23 mouse cellular contexts compared by ENCODE assay signal in the genomic region with DNA sequence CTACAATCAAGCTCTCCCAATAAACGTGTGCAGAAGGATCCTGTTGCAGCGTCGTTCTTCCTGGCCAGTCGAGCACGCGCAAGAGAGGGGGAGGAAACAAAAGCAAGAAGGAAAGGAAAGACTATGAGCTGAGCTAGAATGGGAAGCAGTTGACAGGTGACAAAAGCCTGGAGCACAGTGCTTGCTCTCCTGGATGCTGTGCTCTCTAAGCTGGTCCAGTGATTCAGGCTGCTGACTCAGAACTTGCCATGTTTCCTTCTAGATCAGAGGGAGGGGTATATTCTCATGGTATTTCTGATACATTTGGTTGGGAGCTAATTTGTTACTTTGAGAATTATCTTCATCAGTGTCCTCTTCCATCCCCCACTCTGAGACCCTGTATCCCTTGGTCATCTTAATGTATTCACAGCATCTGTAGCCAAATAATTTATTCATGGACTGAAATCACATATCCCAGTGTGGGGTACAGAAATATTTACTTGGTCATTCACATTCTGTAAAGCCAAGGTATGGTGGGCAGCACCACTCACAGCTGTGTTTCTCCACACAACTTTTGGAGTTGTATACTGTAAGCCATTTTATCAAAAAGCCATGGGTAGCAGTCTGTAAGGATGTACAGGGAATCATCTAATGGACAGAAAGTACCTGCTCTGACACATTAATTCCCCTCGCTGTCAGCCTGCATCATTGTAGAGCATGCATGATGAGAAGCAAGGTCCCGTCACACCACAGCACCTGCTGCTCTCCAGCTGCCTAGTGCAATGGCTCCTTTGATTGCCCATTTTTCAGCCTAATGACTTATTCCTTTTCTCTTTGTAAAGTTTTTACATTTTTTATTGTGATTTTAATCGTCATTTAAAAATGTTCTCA.
DNase-seq lines count a peak whose midpoint lies in the region; ATAC-seq and TF ChIP-seq lines count a peak whose summit lies in the region.
"Had no signal": no experiment of that assay in that cellular context is flagged by ENCODE, and none has a peak within 500 bp of the region (broad histone marks: within the 10 kb centered on the region; RNA-seq: fewer than 3 reads in every experiment).

No protein-coding gene starts in this region.

- no peaks in the 10 kb centered on the region for H3K27me3 ChIP-seq in hindbrain, embryonic 15.5 days
- H3K27me3 ChIP-seq in midbrain, postnatal 0 days (ENCODE audit: insufficient read depth, low read length): no peaks in the 10 kb centered on the region
- H3K27me3 ChIP-seq: embryonic facial prominence, embryonic 15.5 days; limb, embryonic 12.5 days; liver, embryonic 13.5 days; neural tube, embryonic 15.5 days had no signal

- ATAC-seq in hindbrain, embryonic 15.5 days (ENCODE audit: low FRiP score, low read depth): peak; percentile 86
- peak; percentile 71; the same call in 1 of the 2 replicates for ATAC-seq in midbrain, postnatal 0 days (ENCODE audit: low FRiP score)
- ATAC-seq: CD4-positive, CD25-positive, alpha-beta regulatory T cell, adult 4 months; inflammation-experienced regulatory T-cells, adult 6 months had no signal

- TF ChIP-seq CTCF in layer of hippocampus, adult 2 months (conservative IDR thresholded peaks at IDR 0.05): no peak
- TF ChIP-seq CTCF in midbrain, postnatal 0 days (IDR thresholded peaks at IDR 0.05): no peak

- no peak overlapping the region for H3K4me3 ChIP-seq in layer of hippocampus, adult 2 months
- H3K4me3 ChIP-seq in hindbrain, embryonic 15.5 days: no peak overlapping the region
- no peak overlapping the region for H3K4me3 ChIP-seq in midbrain, postnatal 0 days (ENCODE audit: low read depth, low read length)
- H3K4me3 ChIP-seq: embryonic facial prominence, embryonic 15.5 days; heart, adult 2 months; limb, embryonic 12.5 days; liver, embryonic 13.5 days; myocyte; neural tube, embryonic 15.5 days had no signal

- H3K4me1 ChIP-seq in hindbrain, embryonic 15.5 days (replicated peaks): 0 out of 2 replicates have a peak, but pooled peaks cover 4% of the 10 kb centered on the region
- no peaks in the 10 kb centered on the region for H3K4me1 ChIP-seq in midbrain, postnatal 0 days (ENCODE audit: insufficient read depth, low read length)
- H3K4me1 ChIP-seq: embryonic facial prominence, embryonic 15.5 days; limb, embryonic 12.5 days; liver, embryonic 13.5 days; neural tube, embryonic 15.5 days had no signal

- H3K9me3 ChIP-seq in hindbrain, embryonic 15.5 days: no peaks in the 10 kb centered on the region
- no peaks in the 10 kb centered on the region for H3K9me3 ChIP-seq in midbrain, postnatal 0 days (ENCODE audit: low read length)
- H3K9me3 ChIP-seq: embryonic facial prominence, embryonic 15.5 days; limb, embryonic 12.5 days; neural tube, embryonic 15.5 days had no signal

- no peak overlapping the region for H3K4me2 ChIP-seq in hindbrain, embryonic 15.5 days
- H3K4me2 ChIP-seq in midbrain, postnatal 0 days (ENCODE audit: low read depth, low read length, poor library complexity, severe bottlenecking): no peak overlapping the region
- H3K4me2 ChIP-seq: embryonic facial prominence, embryonic 15.5 days; limb, embryonic 12.5 days; liver, embryonic 13.5 days; neural tube, embryonic 15.5 days had no signal

- H3K9ac ChIP-seq in hindbrain, embryonic 15.5 days: no peak overlapping the region
- no peak overlapping the region for H3K9ac ChIP-seq in midbrain, postnatal 0 days (replicated peaks; ENCODE audit: low read length, poor library complexity, severe bottlenecking)
- H3K9ac ChIP-seq: embryonic facial prominence, embryonic 15.5 days; limb, embryonic 12.5 days; liver, embryonic 13.5 days; neural tube, embryonic 15.5 days had no signal

- H3K36me3 ChIP-seq in hindbrain, embryonic 15.5 days: no peaks in the 10 kb centered on the region
- H3K36me3 ChIP-seq in midbrain, postnatal 0 days (ENCODE audit: insufficient read depth, low read length): no peaks in the 10 kb centered on the region
- H3K36me3 ChIP-seq: embryonic facial prominence, embryonic 15.5 days; G1E; limb, embryonic 12.5 days; liver, embryonic 13.5 days; neural tube, embryonic 15.5 days had no signal

- H3K27ac ChIP-seq in layer of hippocampus, adult 2 months: peak overlapping the region; percentile 78
- 0 out of 2 replicates have a peak overlapping the region, but pooled peaks have one; percentile 14 for H3K27ac ChIP-seq in hindbrain, embryonic 15.5 days (replicated peaks)
- H3K27ac ChIP-seq in midbrain, postnatal 0 days (ENCODE audit: low read depth, low read length): no peak overlapping the region
- H3K27ac ChIP-seq: embryonic facial prominence, embryonic 15.5 days; heart, adult 2 months; limb, embryonic 12.5 days; liver, embryonic 13.5 days; neural tube, embryonic 15.5 days had no signal

- 69% methylated on average over 9 of the region's 9 CpGs for WGBS in hindbrain, embryonic 15.5 days
- 70% methylated on average over 9 of the region's 9 CpGs for WGBS in midbrain, postnatal 0 days

- DNase-seq in cerebellum, postnatal 10 days: peak; percentile 74 to 82
- no peak for DNase-seq in cerebellum, adult 18-20 months
- peak in 1 of 2 experiments; percentile 10 for DNase-seq in layer of hippocampus, adult 2 months (ENCODE audit: low spot score in 2 of 2)
- no peak for DNase-seq in layer of hippocampus, postnatal 36 days
- DNase-seq in midbrain, postnatal 0 days (ENCODE audit: low spot score): peak; percentile 83
- no peak for DNase-seq in kidney, postnatal 10 days
- no peak for DNase-seq in frontal cortex, postnatal 14 days (ENCODE audit: low spot score in 2 of 2)
- DNase-seq: adrenal gland, adult 8-10 months; cerebellum, adult 11-12 months; gastrocnemius, postnatal 14 days; heart, adult 2 months; kidney, adult 9 months; kidney, postnatal 4 days; liver, embryonic 13.5 days; thymus, postnatal 36 days had no signal

Comparison
In these comparisons a context has a peak if more than half of its experiments do, and no peak if none do; other contexts are left out.
1. DNase-seq: peak in cerebellum, postnatal 10 days (2 of 2) and midbrain, postnatal 0 days (single experiment); none in cerebellum, adult 18-20 months (0 of 2), layer of hippocampus, postnatal 36 days (0 of 2), kidney, postnatal 10 days (single experiment) and frontal cortex, postnatal 14 days (0 of 2).